Mouse (Mus musculus) G1E (cell line): ENCODE measurements around the gene Gucy2f. TPM values are rescaled to one million over a fixed set of nuclear protein-coding genes. Genes with fewer than 3 reads are reported as not detected.

Experiments used
- ATAC-seq: 2 replicates; pipeline ENCODE4 v1.8.0; 2016; ENCODE audit warnings: mild to moderate bottlenecking; ENCODE audit not compliant: insufficient number of reproducible peaks, poor library complexity, low FRiP score, severe bottlenecking; ENCODE audit errors: extremely low read depth
- DNase-seq: peaks from one replicate; pipeline ENCODE4 v3.0.0; 2012; ENCODE audit warnings: low spot score
- H3K27me3 ChIP-seq: 2 replicates; pipeline ENCODE4 v1.6.1; 2012; ENCODE audit warnings: mild to moderate bottlenecking, low read length, inconsistent platforms; ENCODE audit not compliant: insufficient read depth
- H3K36me3 ChIP-seq: replicated peaks from 2 replicates; pipeline ENCODE3; 2012; ENCODE audit warnings: mild to moderate bottlenecking, inconsistent platforms
- H3K4me1 ChIP-seq: 2 replicates; pipeline ENCODE4 v1.6.1; 2012; ENCODE audit warnings: low read depth, low read length, inconsistent platforms, mixed read lengths; ENCODE audit not compliant: insufficient read depth
- H3K4me3 ChIP-seq: 2 replicates; pipeline ENCODE4 v1.5.1; 2012; ENCODE audit warnings: low read depth, mild to moderate bottlenecking, inconsistent platforms, low read length, moderate library complexity, mixed read lengths
- H3K9me3 ChIP-seq: replicated peaks from 2 replicates; pipeline ENCODE4 v1.6.1; 2012; ENCODE audit warnings: inconsistent platforms
- CTCF ChIP-seq: IDR thresholded peaks from 2 replicates; pipeline ENCODE4 v1.5.1; 2012; ENCODE audit warnings: low read depth, low read length, inconsistent platforms, mixed read lengths
- GATA1 ChIP-seq: IDR thresholded peaks from 2 replicates; pipeline ENCODE4 v1.6.1; 2012; ENCODE audit warnings: borderline replicate concordance, low read length, inconsistent platforms, mixed read lengths
- GATA2 ChIP-seq: IDR thresholded peaks from 2 replicates; pipeline ENCODE4 v1.6.1; 2012; ENCODE audit warnings: low read depth, low read length, inconsistent platforms, borderline replicate concordance
- POLR2AphosphoS5 ChIP-seq: IDR thresholded peaks from 2 replicates; pipeline ENCODE4 v1.6.1; 2012; ENCODE audit warnings: low read depth, low read length, inconsistent platforms; ENCODE audit not compliant: insufficient replicate concordance
- TAL1 ChIP-seq: conservative IDR thresholded peaks from 2 replicates; pipeline ENCODE4 v1.6.1; 2012; ENCODE audit warnings: low read depth, low read length, inconsistent platforms, mixed read lengths
- polyA plus RNA-seq: library from polyadenylated mRNA; stranded (reverse); fragments of >175 nt; gene quantifications from 2 replicates; pipeline ENCODE4 v1.2.3, GENCODE M21; 2012
- total RNA-seq, 2 experiments: library from RNA; stranded (forward) in 1 of 2; stranded (reverse) in 1 of 2; fragments of 200-1000 nt in 1 of 2; fragments of >200 nt in 1 of 2; fragmentation: Nextera tagmentation in 1 of 2; gene quantifications; 2 replicates each; pipeline ENCODE4 v1.2.3; 2014 to 2017

The Gucy2f gene
- total and polyA plus RNA-seq, 3 experiments, result under 0.01 TPM; not detected in 2

- no peak overlapping the region for H3K4me3 ChIP-seq
- H3K36me3 ChIP-seq, result no peaks in the 10 kb centered on the region
- H3K4me1 ChIP-seq, result no peaks in the 10 kb centered on the region
- no peaks in the 10 kb centered on the region for H3K9me3 ChIP-seq
- ATAC-seq (no peak), DNase-seq (no peak)
- no peaks in the 10 kb centered on the region for H3K27me3 ChIP-seq
- TF ChIP-seq CTCF (no peak), TAL1 (no peak), GATA2 (no peak), POLR2AphosphoS5 (no peak), GATA1 (no peak)
Measured at GRCm38 (mm10) chrX:142095579-142095978, 101.2 kb downstream of the Gucy2f start.

DNA sequence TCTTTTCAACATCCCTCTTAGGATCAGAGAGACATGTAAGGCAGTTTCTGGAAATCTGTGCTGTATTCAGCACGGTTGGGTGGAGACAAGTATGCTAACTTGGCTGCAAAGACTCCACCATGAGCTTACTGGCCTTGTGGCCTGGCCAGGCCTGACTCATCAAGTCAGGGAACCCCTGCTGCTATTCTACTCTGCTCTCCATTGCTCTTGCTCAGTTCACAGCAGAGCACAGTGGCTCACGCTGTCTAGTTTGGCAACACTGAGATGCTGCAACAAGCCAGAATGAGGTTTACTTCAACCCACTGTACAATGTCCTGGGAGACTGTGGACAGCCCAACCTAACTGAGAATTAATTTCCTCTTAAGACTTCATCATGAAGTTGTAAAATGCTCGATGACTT is 134.1 kb downstream of the Gucy2f start:
- Histone ChIP-seq H3K36me3 (no peaks in the 10 kb centered on the region), H3K4me3 (no peak overlapping the region), H3K9me3 (no peaks in the 10 kb centered on the region), H3K4me1 (no peaks in the 10 kb centered on the region), H3K27me3 (no peaks in the 10 kb centered on the region)
- ATAC-seq, result no peak
- TF ChIP-seq POLR2AphosphoS5, result no peak
- no peak for TF ChIP-seq TAL1
- no peak for TF ChIP-seq CTCF
- TF ChIP-seq GATA1, result no peak
- no peak for TF ChIP-seq GATA2
- DNase-seq, result no peak

Other genes with a start within 250 kb of the Gucy2f start
- gene Nxt2, start 29.8 kb upstream of the Gucy2f start, total RNA-seq (2014; fragmentation: Nextera tagmentation), result 7.8 and 9.1 TPM in 2 replicates
- gene Nxt2, start 29.8 kb upstream of the Gucy2f start, total RNA-seq (2017), result 6.9 and 7.7 TPM in 2 replicates
- gene Nxt2, start 29.8 kb upstream of the Gucy2f start, polyA plus RNA-seq, result 0.19 and 0.72 TPM in 2 replicates
- gene Kcne1l, start 109.4 kb upstream of the Gucy2f start, total RNA-seq (2014; fragmentation: Nextera tagmentation), result not detected in 2 replicates
- gene Kcne1l, start 109.4 kb upstream of the Gucy2f start, total RNA-seq (2017), result not detected in 2 replicates
- not detected in 2 replicates for gene Kcne1l, start 109.4 kb upstream of the Gucy2f start, polyA plus RNA-seq
- gene Acsl4, start 193.6 kb upstream of the Gucy2f start, total RNA-seq (2014; fragmentation: Nextera tagmentation), result 176 and 184 TPM in 2 replicates
- 96.7 and 110 TPM in 2 replicates for gene Acsl4, start 193.6 kb upstream of the Gucy2f start, total RNA-seq (2017)
- gene Acsl4, start 193.6 kb upstream of the Gucy2f start, polyA plus RNA-seq, result 4.2 and 6.1 TPM in 2 replicates